Mouse (Mus musculus): Measurements from ENCODE around the gene Igsf9.

GRCm38 (mm10) chr1:172438621-172439020 lies 43.0 kb upstream of the Igsf9 start:
- TF ChIP-seq POLR2A (IDR thresholded peaks at IDR 0.05; ENCODE audit: borderline replicate concordance, insufficient read depth, low read length), result no peak
- TF ChIP-seq CTCF (IDR thresholded peaks at IDR 0.05; ENCODE audit: borderline replicate concordance, insufficient read depth, low read depth, low read length), result no peak
